Mouse (Mus musculus) layer of hippocampus, adult 18-20 months (tissue): ENCODE results near the gene AI854703. TPM values are rescaled to one million over a fixed set of nuclear protein-coding genes. Genes with fewer than 3 reads are reported as not detected.

Experiments
- total RNA-seq, 2 experiments: library from RNA; stranded (reverse); gene quantifications; 2 replicates each; pipeline ENCODE4 v1.2.3; 2021

AI854703 gene
- total RNA-seq, 2 experiments from 2014 or later = 13.4 to 13.6 TPM

Other genes starting within 250 kb of the AI854703 start
- 10 to 100 TPM; 35.9 to 41.6 TPM for gene Krba1, start 231.2 kb upstream of the AI854703 start, total RNA-seq
- 10 to 100 TPM; 22.3 TPM for gene Zfp467, start 180.9 kb upstream of the AI854703 start, total RNA-seq
- gene Sspo, start 178.5 kb upstream of the AI854703 start, total RNA-seq = under 1 TPM; 0.56 to 0.74 TPM
- gene Atp6v0e2, start 89.1 kb upstream of the AI854703 start, total RNA-seq = 100 to 1,000 TPM; 440 to 446 TPM
- 10 to 100 TPM; 32.3 to 37.6 TPM for gene Lrrc61, start 72.0 kb upstream of the AI854703 start, total RNA-seq
- 10 to 100 TPM; 14.9 to 18.0 TPM for gene Rarres2, start 54.0 kb upstream of the AI854703 start, total RNA-seq
- not detected for gene Gm45021, start 37.2 kb upstream of the AI854703 start, total RNA-seq
- 10 to 100 TPM; 48.0 to 51.0 TPM for gene Repin1, start 32.9 kb upstream of the AI854703 start, total RNA-seq
- not detected for gene Gm44965, start 32.8 kb upstream of the AI854703 start, total RNA-seq
- gene Zfp775, start 24.7 kb upstream of the AI854703 start, total RNA-seq = 1 to 10 TPM; 7.1 to 8.2 TPM
- gene Gimap8, start 20.5 kb downstream of the AI854703 start, total RNA-seq = under 1 TPM; 0.77 to 0.81 TPM
- 1 to 10 TPM in 1 of 2 experiments, under 1 TPM in 1; 0.48 to 1.1 TPM for gene Gimap9, start 49.4 kb downstream of the AI854703 start, total RNA-seq
- gene Gimap4, start 57.8 kb downstream of the AI854703 start, total RNA-seq = not detected
- 1 to 10 TPM; 4.3 to 4.9 TPM for gene Gimap6, start 81.5 kb downstream of the AI854703 start, total RNA-seq
- gene Gm28053, start 91.8 kb downstream of the AI854703 start, total RNA-seq = 1 to 10 TPM in 1 of 2 experiments, not detected in 1; 1.9 TPM
- not detected for gene Gimap7, start 91.9 kb downstream of the AI854703 start, total RNA-seq
- 1 to 10 TPM; 1.4 to 1.9 TPM for gene Gimap1, start 112.3 kb downstream of the AI854703 start, total RNA-seq
- gene Gimap5, start 119.4 kb downstream of the AI854703 start, total RNA-seq = under 1 TPM; 0.62 to 0.99 TPM
- gene Gimap3, start 144.1 kb downstream of the AI854703 start, total RNA-seq = not detected
- 10 to 100 TPM; 32.4 to 36.3 TPM for gene Tmem176a, start 214.2 kb downstream of the AI854703 start, total RNA-seq
- gene Tmem176b, start 214.7 kb downstream of the AI854703 start, total RNA-seq = 10 to 100 TPM; 58.5 to 61.2 TPM
- not detected for gene Aoc1, start 246.1 kb downstream of the AI854703 start, total RNA-seq